Mouse (Mus musculus) left cerebral cortex, postnatal 14 days (tissue): ENCODE results near the gene Wdr48. TPM values are rescaled to one million over a fixed set of nuclear protein-coding genes. Genes with fewer than 3 reads are reported as not detected.

Experiments
- DNase-seq, 2 experiments: peaks; one replicate each; pipeline ENCODE4 v3.0.0; 2021 to 2022; ENCODE audit warnings: low spot score in 2 of 2, mixed read lengths in 1 of 2
- intact Hi-C: fragments of 180-260 bp; cut with DNase I; formaldehyde crosslinking; loops from one replicate; pipeline ENCODE4 v1.15.1; 2025
- long read RNA-seq, 2 experiments: library from polyadenylated mRNA; stranded (forward); transcript quantifications; one replicate each; pipeline ENCODE4 v2.0.0; 2021
- total RNA-seq, 2 experiments: library from RNA; stranded (reverse); gene quantifications; 2 replicates each; pipeline ENCODE4 v1.2.3; 2021

Gene Wdr48
- 10 to 100 TPM; 75.3 to 79.6 TPM for total RNA-seq
- long read RNA-seq, experiment 1, transcript Wdr48-201 (19 exons, 3,845 nt), result major isoform, 21 of 32 reads
- long read RNA-seq, experiment 1, partial matches to known transcripts, result 5 of 32 reads
- long read RNA-seq, experiment 1, other reads (novel, unspliced or antisense), result 6 of 32 reads
- long read RNA-seq, experiment 2, transcript Wdr48-201 (19 exons, 3,845 nt), result major isoform, 19 of 32 reads
- long read RNA-seq, experiment 2, partial matches to known transcripts, result 3 of 32 reads
- long read RNA-seq, experiment 2, other reads (novel, unspliced or antisense), result 8 of 32 reads

DNA sequence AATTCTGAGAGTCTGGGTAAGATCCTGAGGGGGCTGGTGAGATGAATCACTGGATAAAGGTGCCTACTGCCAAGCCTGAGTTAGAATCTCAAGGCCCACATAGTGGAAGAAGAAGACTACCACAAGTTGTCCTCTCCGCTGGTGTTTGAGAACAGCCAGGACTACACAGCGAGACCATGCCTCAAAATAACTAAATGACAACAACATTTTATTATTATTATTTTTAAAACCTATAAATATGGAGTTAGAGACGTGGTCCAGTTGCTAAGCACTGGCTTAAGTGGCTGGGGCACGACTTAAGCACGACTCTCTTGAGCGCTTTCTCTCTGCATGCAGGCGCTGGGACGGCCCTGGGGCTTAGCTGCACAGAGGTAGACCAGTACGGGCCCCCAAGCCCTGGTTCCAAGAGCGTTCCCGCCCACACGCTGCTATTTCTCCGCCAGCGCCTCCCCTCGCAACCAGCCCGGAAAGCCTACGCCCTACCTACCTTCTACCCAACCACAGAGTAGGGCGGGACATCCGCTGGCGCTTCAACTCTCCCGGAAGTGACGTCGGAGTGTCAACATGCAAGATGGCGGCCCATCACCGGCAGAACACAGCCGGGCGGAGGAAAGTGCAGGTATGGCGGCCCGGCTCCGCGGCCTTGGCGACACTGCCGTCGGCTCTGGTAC, at the start of gene Wdr48:
Gene Wdr48, plus strand, starts transcription at position 540 of the 671 bp plus-strand sequence.
- intact Hi-C loops, result loop anchor here (10.0 kb wide), 1 partner anchor 250 kb away; no protein-coding TSS in a partner anchor
- peak; percentile 97 to 99 for DNase-seq

GRCm38 (mm10) chr9:119847187-119847586, 47.5 kb upstream of the Wdr48 start:
- intact Hi-C loops, result no loop called here
- no peak for DNase-seq

DNA sequence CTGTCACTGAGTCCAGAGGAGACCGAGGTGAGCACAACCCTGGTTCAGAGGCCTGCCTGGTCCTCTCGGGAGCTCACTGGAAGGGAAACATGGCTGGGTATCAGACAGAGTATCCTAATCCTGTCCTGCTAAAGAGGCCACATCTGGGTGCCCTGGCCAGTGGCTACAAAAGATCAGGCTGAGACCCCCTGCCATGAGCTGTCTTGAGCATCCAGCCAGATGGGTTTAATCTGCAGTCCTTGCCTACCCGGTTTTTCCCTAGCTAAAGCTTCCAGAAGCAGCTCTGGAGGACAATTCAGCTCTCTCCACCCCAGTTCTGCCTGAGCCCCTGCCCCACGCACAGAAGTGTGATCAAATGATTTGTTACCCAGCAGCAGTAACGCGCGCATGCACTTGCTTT, 46.0 kb upstream of the Wdr48 start:
- intact Hi-C loops, result no loop called here
- DNase-seq, result no peak

- no peak for DNase-seq
- intact Hi-C loops, result no loop called here
Measured at GRCm38 (mm10) chr9:119849214-119849613, 45.5 kb upstream of the Wdr48 start.

- DNase-seq, result peak in 1 of 2 experiments; percentile 33
- intact Hi-C loops, result no loop called here
Measured at GRCm38 (mm10) chr9:119852347-119853030, 42.2 kb upstream of the Wdr48 start.

GRCm38 (mm10) chr9:119853071-119853846, 41.4 kb upstream of the Wdr48 start:
- DNase-seq, result no peak
- intact Hi-C loops, result no loop called here

DNA sequence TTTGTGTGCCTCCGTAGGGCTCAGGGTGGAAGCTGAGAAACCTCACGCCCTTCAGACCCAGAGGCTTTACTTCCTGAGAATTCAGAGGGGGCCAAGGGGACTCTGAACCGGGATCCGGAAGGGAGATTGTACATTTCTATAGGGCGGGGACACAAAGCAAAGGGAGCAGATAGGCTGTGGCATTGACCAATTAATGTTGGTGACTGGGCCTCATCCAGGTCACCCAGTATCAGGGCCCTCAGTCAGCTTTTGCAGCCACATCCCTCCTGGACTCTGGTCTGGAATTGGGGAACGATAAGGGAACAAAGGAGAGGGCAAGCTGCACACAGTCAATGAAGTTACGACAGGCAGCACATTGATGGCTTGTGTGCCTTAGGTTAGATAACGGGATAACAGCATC, 40.5 kb upstream of the Wdr48 start:
- DNase-seq, result no peak
- intact Hi-C loops, result no loop called here

DNA sequence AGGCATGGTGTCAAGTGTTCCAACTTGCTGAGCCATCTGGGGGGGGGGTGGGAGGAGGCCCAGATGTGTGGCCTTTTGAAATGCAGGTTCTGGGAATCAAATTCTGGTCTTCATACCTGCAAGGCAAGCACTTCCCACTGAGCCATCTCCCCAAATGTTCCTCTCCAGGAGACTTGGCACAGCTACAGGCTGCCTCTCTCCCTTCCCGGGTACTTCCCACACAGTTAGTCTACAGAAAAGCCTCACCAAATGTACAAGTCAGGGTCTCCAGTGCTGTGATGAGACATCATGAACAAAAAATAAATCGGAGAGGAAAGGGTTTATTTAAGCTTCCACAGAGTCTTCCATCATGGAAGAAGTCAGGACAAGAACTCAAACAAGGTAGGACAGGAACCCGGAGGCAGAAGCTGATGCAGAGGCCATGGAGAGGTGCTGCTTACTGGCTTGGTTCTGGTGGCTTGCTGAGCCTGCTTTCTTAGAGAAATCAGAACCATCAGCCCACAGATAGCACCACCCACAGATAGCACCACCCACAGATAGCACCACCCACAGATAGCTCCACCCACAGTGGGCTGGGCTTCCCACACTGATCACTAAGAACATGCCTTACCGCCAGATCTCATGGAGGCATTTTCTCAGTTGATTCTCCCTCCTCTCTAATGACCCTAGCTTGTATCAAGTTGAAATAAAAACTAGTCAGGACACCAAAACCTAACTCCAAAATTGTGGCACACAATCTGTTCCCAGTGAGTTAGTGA, 7.4 kb upstream of the Wdr48 start:
- intact Hi-C loops, result loop anchor here (10.0 kb wide), 2 partner anchors 93 to 423 kb away; no protein-coding TSS in a partner anchor
- DNase-seq, result no peak

DNA sequence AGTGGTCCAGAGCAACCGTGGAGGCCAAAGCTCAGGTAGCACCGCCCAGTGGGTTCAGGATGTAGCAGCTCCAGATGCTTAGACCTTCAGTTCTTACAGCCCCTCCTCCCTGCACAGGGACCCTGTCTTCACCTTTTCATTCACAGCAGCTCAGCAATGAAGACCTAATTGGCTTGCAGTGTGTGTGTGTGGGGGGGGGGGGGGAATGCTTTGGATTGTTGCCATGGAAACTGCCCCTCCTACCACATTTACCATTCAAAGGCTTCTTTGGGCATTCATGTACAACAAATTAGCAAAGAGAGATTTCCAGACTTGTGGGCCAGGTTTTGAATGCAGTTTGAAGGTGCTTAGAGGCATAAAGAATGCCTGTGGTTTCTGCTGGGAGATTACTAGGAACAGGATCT, 5.8 kb upstream of the Wdr48 start:
- peak in 1 of 2 experiments; percentile 38 for DNase-seq
- intact Hi-C loops, result loop anchor here (10.0 kb wide), 2 partner anchors 94 to 424 kb away; no protein-coding TSS in a partner anchor

- intact Hi-C loops, result loop anchor here (10.0 kb wide), 2 partner anchors 95 to 425 kb away; no protein-coding TSS in a partner anchor
- DNase-seq, result no peak
Measured at GRCm38 (mm10) chr9:119889446-119889845, 5.2 kb upstream of the Wdr48 start.

DNA sequence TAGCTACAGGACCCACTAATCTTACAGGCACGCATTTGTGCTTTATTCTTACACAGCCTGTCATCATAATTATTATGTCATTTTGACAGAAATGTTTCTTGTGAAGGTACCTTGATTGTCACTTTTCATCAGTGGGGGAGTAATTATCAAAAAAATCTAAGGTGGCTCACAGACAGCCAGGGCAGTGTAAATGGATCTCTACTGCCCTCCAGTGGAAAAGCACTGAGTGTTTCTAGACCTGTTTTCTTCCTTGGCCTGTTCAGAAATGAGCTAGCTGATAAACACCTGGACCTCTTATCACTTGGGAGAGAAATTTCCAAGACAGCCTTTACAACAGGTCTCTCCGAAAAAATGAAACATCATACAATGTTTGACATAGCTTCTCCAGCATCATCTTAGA, 4.0 kb upstream of the Wdr48 start:
- intact Hi-C loops, result loop anchor here (10.0 kb wide), 1 partner anchor 246 kb away; no protein-coding TSS in a partner anchor
- DNase-seq, result peak; percentile 54 to 69

GRCm38 (mm10) chr9:119893881-119894280, 797 bp upstream of the Wdr48 start:
- no peak for DNase-seq
- intact Hi-C loops, result loop anchor here (10.0 kb wide), 1 partner anchor 249 kb away; no protein-coding TSS in a partner anchor

DNA sequence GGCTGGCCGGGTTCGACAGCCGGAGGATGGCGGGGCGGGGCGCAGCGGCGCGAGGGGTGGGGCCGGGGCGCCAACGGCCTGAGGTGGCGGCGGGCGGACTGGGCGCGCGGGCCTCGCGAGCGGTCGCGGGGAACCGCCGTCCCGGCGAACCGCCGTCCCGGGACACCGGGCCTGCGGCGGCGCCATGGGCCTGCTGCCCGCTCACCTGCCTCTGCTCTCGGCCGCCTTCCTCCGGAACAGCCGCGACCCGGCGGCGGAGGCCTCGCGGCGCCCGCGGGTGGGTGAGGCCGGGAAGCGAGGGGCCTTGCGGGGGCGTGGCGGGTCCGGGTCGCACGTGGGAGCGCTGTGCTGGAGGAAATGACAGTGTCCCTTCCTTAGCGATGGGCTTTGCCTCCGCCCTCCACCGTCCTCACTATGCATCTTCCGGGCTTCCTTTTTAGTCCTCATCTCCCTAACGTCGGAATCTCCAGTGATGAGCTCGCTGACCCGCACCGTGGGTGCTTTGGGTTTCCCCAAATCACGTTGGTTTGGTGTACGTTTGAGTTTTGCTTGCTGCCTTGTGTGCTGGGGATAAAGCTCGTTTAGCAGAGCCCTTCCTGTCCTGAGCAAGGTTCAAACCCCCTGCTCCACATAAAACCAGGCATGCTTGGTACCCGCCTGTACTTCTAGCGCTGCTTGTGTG, 503 bp downstream of the Wdr48 start:
- intact Hi-C loops, result loop anchor here (10.0 kb wide), 1 partner anchor 250 kb away; no protein-coding TSS in a partner anchor

GRCm38 (mm10) chr9:119899446-119899845, 4.8 kb downstream of the Wdr48 start:
- no peak for DNase-seq

More for the DNA sequence above, 503 bp downstream of the Wdr48 start:
- DNase-seq, result peak in 1 of 2 experiments; percentile 42

DNA sequence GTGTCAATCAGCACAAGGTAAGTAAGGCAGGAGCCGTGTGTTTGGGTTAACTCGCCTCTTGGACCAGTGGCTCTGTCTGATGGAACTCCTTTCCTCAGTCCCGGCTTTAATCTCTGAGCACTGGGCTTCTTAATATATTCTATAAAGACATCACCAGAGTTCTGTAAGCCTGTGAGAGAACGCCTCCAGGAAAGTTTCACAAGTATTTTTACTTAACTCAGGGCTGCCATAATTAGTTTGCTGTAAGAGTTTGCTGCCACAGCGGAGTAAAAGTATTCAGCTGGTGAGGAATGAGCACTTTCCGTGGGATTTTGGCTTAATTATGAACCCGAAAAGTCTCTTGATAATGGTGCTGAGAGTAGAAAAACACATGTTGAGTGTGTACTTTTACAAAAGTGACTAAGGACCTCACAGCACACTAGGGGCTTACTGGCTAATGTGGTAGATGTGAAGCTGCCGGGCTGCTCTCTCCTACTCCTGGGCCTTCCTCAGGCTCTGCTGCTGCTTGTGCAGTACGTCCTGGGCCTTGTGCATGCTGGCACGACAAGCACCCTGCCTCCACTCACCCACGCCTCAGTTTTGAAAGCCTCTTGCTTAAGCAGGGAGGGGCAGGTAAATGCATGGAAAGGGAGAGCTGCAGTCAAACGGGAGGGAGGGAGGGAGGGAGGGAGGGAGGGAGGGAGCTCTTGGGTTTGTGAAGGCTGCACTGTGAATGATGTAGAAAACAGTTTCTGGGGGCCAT, 7.9 kb downstream of the Wdr48 start:
- intact Hi-C loops, result no loop called here
- peak; percentile 21 to 40 for DNase-seq

More at GRCm38 (mm10) chr9:119899446-119899845, 4.8 kb downstream of the Wdr48 start:
- intact Hi-C loops, result loop anchor here (10.0 kb wide), 1 partner anchor 255 kb away; no protein-coding TSS in a partner anchor

- DNase-seq, result no peak
- intact Hi-C loops, result no loop called here
Measured at GRCm38 (mm10) chr9:119908708-119909107, 14.0 kb downstream of the Wdr48 start.

DNA sequence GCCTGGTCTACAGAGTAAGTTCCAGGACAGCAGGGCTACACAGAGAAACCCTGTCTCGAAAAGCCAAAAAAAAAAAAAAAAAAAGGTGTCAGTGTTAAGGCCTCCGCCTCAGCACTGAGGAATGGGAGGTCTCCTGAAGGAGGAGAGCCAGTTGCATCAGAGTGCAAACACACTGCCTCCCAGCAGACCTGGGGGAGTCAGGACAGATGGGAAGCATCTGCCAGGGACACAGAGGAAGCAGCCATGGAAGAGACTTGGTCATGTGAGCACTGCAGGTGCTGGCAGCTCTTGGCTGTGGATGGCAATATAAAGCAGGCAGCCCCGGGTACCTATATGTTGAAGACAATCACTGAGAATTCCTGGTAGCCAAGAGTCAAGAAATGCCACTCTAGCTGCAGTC, 15.3 kb downstream of the Wdr48 start:
- intact Hi-C loops, result no loop called here

More for the DNA sequence above, 15.3 kb downstream of the Wdr48 start:
- DNase-seq, result no peak
